Mouse (Mus musculus): ENCODE data around the gene Alpi.

Gene Alpi

GRCm38 (mm10) chr1:87057075-87057474, 44.3 kb downstream of the Alpi start:
- DNase-seq = no peak

- DNase-seq = no peak
These were observed 50.0 kb downstream of the Alpi start for GRCm38 (mm10) chr1:87051369-87051768.

DNA sequence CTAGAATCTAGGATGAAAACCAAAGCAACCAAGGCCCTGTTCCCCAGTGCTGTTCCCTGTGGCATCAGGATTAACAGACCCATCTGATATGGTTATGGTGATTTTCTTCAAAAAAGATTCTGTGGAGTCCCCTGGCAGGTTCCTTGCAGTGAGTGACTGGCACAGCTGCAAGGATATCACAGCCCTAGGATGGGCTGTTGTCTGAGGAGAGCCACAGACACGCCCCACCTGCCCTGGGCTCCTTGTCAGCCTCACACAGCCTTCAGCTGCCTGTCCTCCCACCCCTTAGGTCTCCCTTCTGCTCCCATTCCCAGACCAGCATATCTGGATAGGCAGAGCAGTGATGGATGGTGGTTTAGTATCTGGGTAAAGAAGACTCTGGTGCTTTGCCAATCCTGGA, 50.7 kb downstream of the Alpi start:
- no peak for DNase-seq

DNA sequence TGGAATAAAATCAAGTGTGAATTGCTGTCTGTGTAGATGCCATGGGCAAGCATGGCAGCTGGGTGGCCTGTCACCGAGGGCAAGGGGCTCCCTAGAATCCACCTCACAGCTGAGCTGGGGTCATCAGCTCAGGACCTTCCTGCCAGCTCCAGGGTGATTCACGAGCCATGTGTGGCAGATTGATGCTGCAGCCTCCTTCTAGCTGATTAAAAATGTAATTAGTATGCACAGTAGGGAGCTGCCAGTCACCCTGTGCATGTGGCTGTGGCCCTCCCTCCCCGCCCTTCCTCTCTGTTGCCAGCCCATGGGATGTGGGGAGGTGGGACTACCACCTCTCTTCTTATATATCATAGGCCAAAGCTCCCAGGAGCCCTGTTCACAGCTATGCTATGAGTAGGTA, 51.3 kb downstream of the Alpi start:
- DNase-seq = no peak

Measured in kidney, postnatal 14 days (tissue).